Mouse (Mus musculus): ENCODE results near the gene Cacna1c.

- no peak for TF ChIP-seq CTCF (IDR thresholded peaks at IDR 0.05; ENCODE audit: low read depth, low read length)
- TF ChIP-seq POLR2A (IDR thresholded peaks at IDR 0.05; ENCODE audit: insufficient read depth, low read length), result no peak
Observed at GRCm38 (mm10) chr6:118538627-118539026, 657.6 kb downstream of the Cacna1c start.

Data from ES-Bruce4 (cell line).